Mouse (Mus musculus): ENCODE results near the gene Hist1h2bg.
A peak's percentile ranks its signal among the peaks of the same experiment; 100 is the strongest.

Hist1h2bg gene

GRCm38 (mm10) chr13:23611638-23612037 is 40.4 kb downstream of the Hist1h2bg start:
- DNase-seq (ENCODE audit: low read depth, low spot score), result no peak

- DNase-seq (ENCODE audit: low read depth, low spot score), result peak; percentile 13
Measured at GRCm38 (mm10) chr13:23620056-23620732, 49.0 kb downstream of the Hist1h2bg start.

GRCm38 (mm10) chr13:23620733-23621531 is 49.7 kb downstream of the Hist1h2bg start, which contains the start of gene Hist1h2be:
Gene Hist1h2be (minus strand): TSS chr13:23621124.
- DNase-seq (ENCODE audit: low read depth, low spot score), result peak; percentile 97

Data from 3T3-L1 (cell line).